Mouse (Mus musculus) cerebellum, postnatal 36 days (tissue): ENCODE data around the gene Prkra.
A peak's percentile ranks its signal among the peaks of the same experiment; 100 is the strongest.
"Not testable (repeated sequence)": the region's sequence is repeated elsewhere in the genome, so short reads cannot be mapped to it uniquely, and the experiment has no call there.

ENCODE experiments used
- DNase-seq, 2 experiments: peaks; one replicate each; pipeline ENCODE4 v3.0.0; 2021 to 2022; ENCODE audit warnings: mixed read lengths in 2 of 2

Gene Prkra

GRCm38 (mm10) chr2:76655444-76655843 is 7.6 kb upstream of the Prkra start:
- no peak for DNase-seq

GRCm38 (mm10) chr2:76654646-76655045 is 6.8 kb upstream of the Prkra start:
- DNase-seq: no peak

- DNase-seq: no peak
Observed at GRCm38 (mm10) chr2:76653070-76653469, 5.3 kb upstream of the Prkra start.

- no peak for DNase-seq
Observed at GRCm38 (mm10) chr2:76648666-76649141, 889 bp upstream of the Prkra start.

GRCm38 (mm10) chr2:76647441-76647869 is 360 bp downstream of the Prkra start:
- no peak for DNase-seq

GRCm38 (mm10) chr2:76643801-76644200 is 4.0 kb downstream of the Prkra start:
- no peak for DNase-seq

DNA sequence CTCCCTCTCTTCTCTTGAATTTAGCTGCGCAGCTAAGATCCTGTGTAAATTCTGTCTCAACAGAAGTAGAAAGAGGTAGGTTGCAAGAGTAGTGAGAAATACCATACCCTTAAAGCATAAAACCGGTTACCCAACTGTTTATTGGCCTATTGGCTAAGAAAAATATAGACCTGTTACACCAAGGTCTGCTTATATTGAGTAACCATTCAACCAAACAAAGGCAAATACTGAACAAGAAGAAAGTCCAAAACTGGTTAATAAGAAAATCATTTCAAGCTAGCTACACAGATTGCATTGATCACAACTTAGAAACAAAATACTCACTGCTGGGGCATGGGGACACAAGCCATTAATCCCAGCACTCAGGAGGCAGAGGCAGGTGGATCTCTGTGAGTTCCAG is 8.2 kb downstream of the Prkra start:
- no peak for DNase-seq

GRCm38 (mm10) chr2:76631600-76631999 is 16.2 kb downstream of the Prkra start:
- no peak for DNase-seq

GRCm38 (mm10) chr2:76630293-76630692 is 17.5 kb downstream of the Prkra start:
- no peak for DNase-seq

- not testable (repeated sequence) for DNase-seq
Observed at GRCm38 (mm10) chr2:76622316-76622715, 25.5 kb downstream of the Prkra start.

DNA sequence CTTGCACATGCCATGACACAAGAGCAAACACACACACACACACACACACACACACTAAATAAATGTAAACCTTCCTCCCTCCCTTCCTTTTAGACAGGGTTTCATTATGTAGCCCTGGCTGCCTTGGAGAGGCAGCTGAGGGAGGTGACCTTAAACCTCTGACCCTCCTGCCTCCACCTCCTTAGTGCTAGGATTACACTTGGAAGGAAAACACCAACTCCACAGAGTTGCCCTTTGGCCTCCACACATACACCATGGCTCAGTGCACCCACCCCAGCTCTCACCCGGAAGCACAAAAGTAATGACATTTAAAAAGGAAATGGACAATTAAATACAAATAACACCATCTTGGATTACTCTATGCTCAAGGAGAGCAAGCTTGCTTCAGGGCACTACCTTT is 26.1 kb downstream of the Prkra start:
- DNase-seq: no peak

DNA sequence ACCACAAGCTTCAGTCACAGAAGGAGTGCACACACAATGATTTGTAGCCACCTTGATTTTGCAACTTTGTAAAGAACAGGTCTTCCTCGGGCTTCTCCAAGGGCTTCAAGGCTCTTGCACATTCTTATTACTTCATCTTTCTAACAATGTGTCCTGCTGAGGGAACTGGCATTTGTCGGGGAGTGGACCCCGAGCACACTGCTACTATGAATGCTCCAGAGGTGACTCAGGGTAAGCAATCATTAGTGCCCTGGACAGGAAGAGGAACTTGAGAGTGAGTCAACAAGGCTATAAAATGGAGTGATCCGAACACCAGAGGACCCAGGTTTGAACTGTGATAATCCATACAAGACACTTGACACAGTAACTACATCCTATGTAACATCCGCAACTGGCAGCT is 27.6 kb downstream of the Prkra start:
- no peak for DNase-seq

GRCm38 (mm10) chr2:76618078-76618477 is 29.7 kb downstream of the Prkra start:
- peak; percentile 19 to 57 for DNase-seq

- no peak for DNase-seq
Observed at GRCm38 (mm10) chr2:76611996-76612395, 35.8 kb downstream of the Prkra start.

DNA sequence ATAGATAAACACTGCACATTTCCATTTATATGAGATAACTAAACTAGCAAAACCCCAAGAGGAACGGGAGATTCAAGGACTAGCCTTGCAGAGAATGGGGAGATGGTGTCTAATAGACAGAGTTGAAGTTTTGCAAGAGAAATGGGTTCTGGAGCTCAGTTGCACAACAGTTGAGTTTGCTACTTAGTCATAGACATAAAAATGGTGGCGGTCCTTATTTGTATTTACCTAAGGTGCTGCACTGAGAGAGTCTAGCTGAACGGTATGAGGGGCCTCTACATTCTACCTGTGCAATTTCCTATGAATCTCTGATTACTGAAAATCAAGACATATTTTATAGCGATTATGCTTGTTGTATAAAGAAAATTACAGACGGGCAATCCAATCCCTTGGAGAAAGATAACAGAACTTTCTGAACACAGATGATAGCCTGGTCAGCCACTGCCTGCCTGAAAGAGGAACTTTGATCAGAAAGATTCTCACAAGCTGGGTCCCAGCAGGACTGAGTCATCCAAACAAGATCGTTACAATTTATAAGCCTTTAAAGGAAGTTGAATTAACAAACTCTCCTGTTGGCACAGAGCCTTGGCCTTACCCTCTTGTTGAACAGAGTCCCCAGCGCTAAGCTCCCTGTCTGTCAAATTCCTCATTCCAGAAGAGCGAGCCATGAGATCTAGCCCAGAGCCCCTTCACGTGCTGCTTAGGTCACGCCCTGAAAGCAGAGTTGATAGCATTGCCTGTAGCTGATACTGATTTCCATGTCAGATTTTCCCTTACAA is 37.3 kb downstream of the Prkra start:
- no peak for DNase-seq

GRCm38 (mm10) chr2:76606704-76607103 is 41.1 kb downstream of the Prkra start:
- no peak for DNase-seq

DNA sequence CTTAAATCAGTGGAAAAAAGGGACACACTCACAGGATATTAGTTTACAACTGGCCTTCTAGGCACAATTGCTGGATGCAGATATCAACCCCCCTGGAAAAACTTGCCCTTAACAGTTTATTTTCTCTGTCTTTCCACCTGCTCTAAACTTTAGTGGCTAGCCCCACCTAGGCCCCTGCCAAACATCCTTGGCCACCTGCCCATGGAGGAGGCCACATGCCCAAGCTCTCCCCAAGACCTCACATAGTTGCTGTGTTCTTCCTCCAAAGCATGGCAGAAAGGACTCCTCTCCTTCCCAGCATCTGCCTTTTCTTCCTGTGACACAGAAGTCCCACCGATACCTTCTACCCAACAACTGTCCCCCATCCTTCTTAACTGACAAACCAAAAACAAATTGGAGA is 45.6 kb downstream of the Prkra start:
- peak in 1 of 2 experiments; percentile 15 for DNase-seq

DNA sequence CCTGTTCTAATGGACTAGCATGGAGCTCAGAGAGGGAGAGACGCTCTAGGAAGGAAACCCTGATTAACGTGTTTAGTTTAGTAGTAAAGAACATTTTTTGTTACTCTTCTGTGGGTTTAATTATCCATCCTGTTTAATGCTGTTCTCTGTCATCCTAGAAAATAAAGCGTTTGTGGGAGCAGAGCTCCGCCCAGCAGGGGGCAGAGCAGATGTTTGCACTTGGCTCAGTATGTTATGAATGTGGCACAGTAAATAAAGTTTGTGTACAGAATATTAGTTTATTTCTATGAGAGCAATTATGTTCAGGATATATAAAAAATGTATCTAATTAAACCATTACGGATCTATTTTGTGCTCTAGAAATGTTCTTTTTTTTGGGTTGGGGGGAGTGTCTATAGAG is 48.6 kb downstream of the Prkra start:
- no peak for DNase-seq

DNA sequence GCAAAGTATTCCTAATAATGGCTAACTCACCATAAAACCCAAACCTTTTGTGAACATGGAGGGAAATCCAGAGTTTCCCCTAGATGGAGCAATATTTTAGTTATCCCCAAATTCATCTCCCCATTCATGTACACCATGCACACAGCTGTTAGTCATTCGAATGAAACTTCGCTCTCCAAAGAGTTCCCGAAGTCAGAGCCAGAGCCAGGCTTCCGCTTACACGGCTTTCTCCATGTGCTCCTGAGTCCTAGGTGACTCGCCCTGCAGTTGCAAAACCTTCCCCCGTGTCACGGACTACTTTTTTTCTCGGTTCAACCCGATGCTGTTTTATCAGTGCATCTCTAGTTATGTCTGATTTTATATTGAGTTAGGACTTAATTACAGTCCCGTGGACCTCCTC is 50.3 kb downstream of the Prkra start:
- DNase-seq: no peak

DNA sequence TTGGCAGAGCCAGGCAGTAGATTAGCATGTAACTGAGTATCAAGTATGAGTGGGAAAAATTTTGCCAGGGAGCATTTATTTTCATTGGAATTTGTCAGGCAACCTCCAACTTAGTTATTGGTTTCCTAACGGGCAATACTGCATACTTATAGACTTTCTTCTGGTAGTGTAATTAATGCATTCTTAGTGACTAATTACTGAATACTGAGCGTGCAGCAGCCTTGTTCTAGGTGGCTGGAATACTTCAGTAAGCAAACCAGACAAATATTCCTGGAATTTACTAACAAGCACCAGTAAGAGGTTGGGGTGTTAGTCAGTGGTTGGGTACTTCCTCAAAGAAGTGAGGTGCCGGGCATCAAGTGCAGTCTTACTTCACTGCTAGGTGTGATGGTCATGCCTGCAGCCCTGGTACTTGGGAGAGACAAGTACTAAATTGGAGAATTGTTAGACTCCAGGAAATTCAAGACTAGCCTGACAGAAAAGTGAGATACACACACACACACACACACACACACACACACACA is 55.4 kb downstream of the Prkra start:
- no peak for DNase-seq

DNA sequence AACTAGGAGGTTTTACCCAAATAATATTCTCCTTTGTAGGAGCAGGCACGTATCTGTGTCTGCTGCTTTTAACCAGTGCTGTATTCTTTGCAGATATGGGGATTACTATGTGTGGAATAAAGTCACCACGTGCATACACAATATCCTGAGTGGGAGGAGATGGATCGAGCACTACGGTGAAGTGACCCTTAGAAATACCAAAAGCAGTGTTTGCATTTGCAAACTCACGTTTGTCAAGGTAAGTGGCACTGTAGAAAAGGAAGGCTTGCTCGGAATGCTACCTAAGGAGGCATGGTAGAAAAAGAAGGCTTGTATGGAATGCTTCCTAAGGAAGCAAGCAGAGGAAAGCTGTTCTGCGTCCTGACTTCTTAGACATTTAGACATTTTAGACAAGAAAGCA is 57.6 kb downstream of the Prkra start:
- no peak for DNase-seq

DNA sequence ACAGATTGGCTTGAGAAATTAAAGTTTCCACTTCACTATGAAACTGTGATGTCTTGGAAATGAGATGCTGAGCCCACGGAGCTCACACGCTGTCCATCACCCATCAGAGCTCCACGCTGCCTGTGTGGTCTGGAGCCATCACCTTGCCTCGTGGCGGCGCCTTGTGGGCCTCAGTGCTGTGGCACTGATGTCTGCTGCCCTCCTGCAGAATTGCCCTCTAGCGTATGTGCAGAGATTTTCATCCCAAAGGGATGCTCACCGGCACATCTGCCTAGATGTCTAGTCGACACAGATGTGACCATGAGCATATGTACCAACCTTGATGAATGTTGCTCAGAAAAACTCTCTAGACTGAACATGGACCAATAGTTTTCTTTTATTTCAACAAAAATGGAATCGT is 60.9 kb downstream of the Prkra start:
- no peak for DNase-seq

GRCm38 (mm10) chr2:76585090-76585489 is 62.7 kb downstream of the Prkra start:
- DNase-seq: peak; percentile 12 to 24
